Mouse (Mus musculus) ES-E14 (cell line): ENCODE measurements around the gene Pou2f2. TPM values are rescaled to one million over a fixed set of nuclear protein-coding genes. Genes with fewer than 3 reads are reported as not detected.

Experiments
- DNase-seq: peaks from one replicate; pipeline ENCODE4 v3.0.0-alpha.2; 2013; ENCODE audit warnings: low read depth, low spot score
- H3K27ac ChIP-seq: 2 replicates; pipeline ENCODE4 v1.5.1; 2012; ENCODE audit warnings: low read depth, mild to moderate bottlenecking, low read length, moderate library complexity, mixed read lengths; ENCODE audit not compliant: poor library complexity, insufficient read depth, severe bottlenecking
- H3K36me3 ChIP-seq: 2 replicates; pipeline ENCODE4 v1.6.1; 2012; ENCODE audit warnings: mild to moderate bottlenecking, low read length, moderate library complexity, mixed read lengths; ENCODE audit not compliant: control insufficient read depth, poor library complexity, insufficient read depth, severe bottlenecking
- H3K4me1 ChIP-seq, 2 experiments: fragments of 150-350 bp in 1 of 2; sonication (generic) in 1 of 2; 2 replicates each; pipeline ENCODE4 v1.6.1; 2012; ENCODE audit warnings: low read length in 2 of 2, mild to moderate bottlenecking in 1 of 2, mixed read lengths in 1 of 2; ENCODE audit not compliant: control insufficient read depth in 2 of 2, insufficient read depth in 2 of 2, poor library complexity in 1 of 2
- H3K4me3 ChIP-seq, 2 experiments: fragments of 150-350 bp in 1 of 2; sonication (generic) in 1 of 2; 2 replicates each; pipeline ENCODE4 v1.5.1; 2012; ENCODE audit warnings: low read length in 2 of 2, low read depth in 1 of 2, mild to moderate bottlenecking in 1 of 2, mixed read lengths in 1 of 2; ENCODE audit not compliant: insufficient read depth in 1 of 2, poor library complexity in 1 of 2, severe bottlenecking in 1 of 2
- H3K9ac ChIP-seq: 2 replicates; pipeline ENCODE4 v1.6.1; 2012; ENCODE audit warnings: low read depth, mild to moderate bottlenecking, low read length, mixed read lengths; ENCODE audit not compliant: poor library complexity, insufficient read depth, severe bottlenecking
- H3K9me3 ChIP-seq: fragments of 150-350 bp; sonication (generic); 2 replicates; pipeline ENCODE4 v1.6.1; 2012; ENCODE audit warnings: low read depth, mild to moderate bottlenecking, low read length; ENCODE audit not compliant: control insufficient read depth, insufficient read depth
- CHD2 ChIP-seq: IDR thresholded peaks from 2 replicates; pipeline ENCODE4 v1.6.1; 2014; ENCODE audit warnings: mild to moderate bottlenecking, low read depth, low read length, inconsistent platforms
- HCFC1 ChIP-seq: IDR thresholded peaks from 2 replicates; pipeline ENCODE4 v1.6.1; 2012; ENCODE audit warnings: low read length, inconsistent platforms, borderline replicate concordance; ENCODE audit not compliant: insufficient read depth
- MAFK ChIP-seq: IDR thresholded peaks from 2 replicates; pipeline ENCODE4 v1.6.1; 2014; ENCODE audit warnings: mild to moderate bottlenecking, low read depth, low read length, inconsistent platforms; ENCODE audit not compliant: insufficient read depth
- ZC3H11A ChIP-seq: IDR thresholded peaks from 2 replicates; pipeline ENCODE4 v1.6.1; 2012; ENCODE audit warnings: low read depth, mild to moderate bottlenecking, inconsistent platforms, low read length, borderline replicate concordance
- ZNF384 ChIP-seq: IDR thresholded peaks from 2 replicates; pipeline ENCODE4 v1.6.1; 2012; ENCODE audit warnings: low read depth, low read length, inconsistent platforms
- in situ Hi-C, 2 experiments: fragments of 600-800 bp; cut with MboI; formaldehyde crosslinking; loops; one replicate each; pipeline ENCODE4 v1.15.1; 2025; ENCODE audit warnings: low sequenced_read_pairs in 2 of 2, inconsistent platforms in 1 of 2; ENCODE audit not compliant: unreplicated experiment in 2 of 2
- total RNA-seq: library from RNA; depleted of rRNA; stranded (reverse); fragments of 300-350 nt; gene quantifications from 2 replicates; pipeline ENCODE4 v1.2.3, GENCODE M21; 2012

The Pou2f2 gene
- total RNA-seq, 1 experiment, result 2.4 TPM

- TF ChIP-seq ZC3H11A, result no peak
- no peak for TF ChIP-seq HCFC1
- TF ChIP-seq CHD2, result no peak
- no peak for TF ChIP-seq MAFK
- TF ChIP-seq ZNF384, result no peak
- Histone ChIP-seq H3K36me3 (peaks cover 63% of the 10 kb centered on the region), H3K4me3 (no peak overlapping the region), H3K4me1 (peaks cover 2 to 28% of the 10 kb centered on the region in 2 experiments; a peak in 3 of 4 replicates), H3K9ac (no peak overlapping the region), H3K9me3 (no peaks in the 10 kb centered on the region), H3K27ac (no peak overlapping the region)
- in situ Hi-C loops, result no loop called here
- DNase-seq, result no peak
Observed at GRCm38 (mm10) chr7:25206094-25206830, 26.7 kb upstream of the Pou2f2 start.

DNA sequence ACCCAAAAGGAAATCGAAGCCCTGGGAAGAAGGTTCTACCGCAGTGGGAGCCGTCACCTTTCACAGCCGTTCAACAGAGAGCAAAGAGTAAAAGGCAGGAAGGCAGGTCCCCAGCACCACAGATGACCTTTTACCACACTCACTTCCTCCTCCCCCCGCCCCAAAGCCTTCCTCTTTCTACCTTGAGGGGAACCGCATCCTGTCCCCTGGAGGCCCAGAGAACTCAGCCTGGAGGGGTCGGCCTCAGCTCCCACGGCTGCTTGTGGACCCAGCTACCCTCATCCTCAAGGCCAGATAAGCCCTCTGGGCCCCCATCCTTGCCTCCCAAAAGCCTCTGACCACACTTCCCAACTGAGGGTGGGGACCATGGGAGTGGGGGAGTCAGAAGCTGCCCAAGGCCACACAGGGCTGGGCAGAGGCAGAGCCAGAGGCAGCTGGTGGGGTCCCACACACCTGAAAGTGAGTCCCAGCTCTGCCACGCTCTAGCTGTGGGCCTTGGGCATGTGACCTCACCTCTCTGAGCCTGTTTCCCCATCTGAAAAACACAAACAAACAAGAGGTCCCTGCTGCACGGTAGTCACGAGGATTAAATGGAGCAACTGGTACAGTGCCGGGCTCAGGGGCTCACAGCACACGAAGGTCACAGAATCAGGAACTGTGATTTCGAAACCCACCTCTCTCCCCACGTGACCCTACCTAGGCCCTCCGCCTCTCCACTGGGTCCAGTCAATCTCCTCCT lies 26.0 kb upstream of the Pou2f2 start:
- DNase-seq, result no peak
- no peak overlapping the region for H3K4me3 ChIP-seq
- H3K9me3 ChIP-seq, result no peaks in the 10 kb centered on the region
- H3K27ac ChIP-seq, result no peak overlapping the region
- H3K4me1 ChIP-seq, result peaks cover 2 to 31% of the 10 kb centered on the region in 2 experiments; a peak in 3 of 4 replicates
- H3K9ac ChIP-seq, result no peak overlapping the region
- TF ChIP-seq ZC3H11A (no peak), HCFC1 (no peak), CHD2 (no peak), ZNF384 (no peak), MAFK (no peak)
- in situ Hi-C loops, result no loop called here
- H3K36me3 ChIP-seq, result peaks cover 57% of the 10 kb centered on the region

DNA sequence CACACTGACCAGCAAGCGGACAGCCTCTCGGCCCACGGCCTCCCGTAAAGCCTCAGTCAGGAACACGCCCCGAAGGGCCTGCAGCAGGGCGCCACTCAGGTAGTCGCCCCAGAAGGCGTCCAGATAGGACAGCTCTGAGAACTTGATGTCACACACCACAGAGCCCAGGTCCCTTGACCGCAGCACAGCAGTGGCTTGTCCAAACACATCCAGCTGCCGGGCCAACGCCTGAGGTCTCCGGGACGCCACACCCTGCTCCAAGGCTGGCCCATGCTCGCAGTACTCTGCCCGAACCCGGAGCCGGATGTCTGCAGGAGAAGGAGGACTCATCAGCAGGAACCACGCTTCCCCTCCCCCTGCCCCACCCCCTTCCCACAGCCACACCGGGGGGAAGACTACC lies 24.1 kb upstream of the Pou2f2 start:
- Histone ChIP-seq H3K4me3 (peak overlapping the region in 1 of 2 experiments; percentile 27; a peak in 1 of 4 replicates), H3K9me3 (no peaks in the 10 kb centered on the region), H3K27ac (no peak overlapping the region), H3K9ac (peak overlapping the region; percentile 28; the same call in 1 of the 2 replicates), H3K4me1 (peaks cover 0 to 26% of the 10 kb centered on the region in 2 experiments; a peak in 2 of 4 replicates), H3K36me3 (peaks cover 42% of the 10 kb centered on the region)
- TF ChIP-seq HCFC1, result no peak
- TF ChIP-seq MAFK, result no peak
- no peak for DNase-seq
- in situ Hi-C loops, result no loop called here

- DNase-seq, result no peak
- Histone ChIP-seq H3K4me1 (peaks cover 0 to 12% of the 10 kb centered on the region in 2 experiments; a peak in 2 of 4 replicates), H3K9me3 (no peaks in the 10 kb centered on the region), H3K4me3 (no peak overlapping the region), H3K27ac (no peak overlapping the region), H3K9ac (no peak overlapping the region), H3K36me3 (peaks cover 4% of the 10 kb centered on the region)
- in situ Hi-C loops, result no loop called here
- no peak for TF ChIP-seq CHD2
- TF ChIP-seq MAFK, result no peak
- no peak for TF ChIP-seq HCFC1
- no peak for TF ChIP-seq ZC3H11A
- TF ChIP-seq ZNF384, result no peak
Observed at GRCm38 (mm10) chr7:25197384-25198018, 18.0 kb upstream of the Pou2f2 start.
